Mouse (Mus musculus) common myeloid progenitor, adult 5-6 weeks (primary cell): ENCODE measurements around the gene Six6. TPM values are rescaled to one million over a fixed set of nuclear protein-coding genes. Genes with fewer than 3 reads are reported as not detected.
A peak's percentile ranks its signal among the peaks of the same experiment; 100 is the strongest.

Experiments
- ATAC-seq: replicated peaks from 2 replicates; pipeline ENCODE4 v1.8.0; 2016; ENCODE audit warnings: low read depth, mild to moderate bottlenecking, moderate TSS enrichment, inconsistent platforms; ENCODE audit not compliant: poor library complexity, severe bottlenecking
- total RNA-seq: library from RNA; stranded (forward); fragments of 200-1000, 187-1606 nt; gene quantifications from 2 replicates; pipeline ENCODE4 v1.2.3, GENCODE M21; 2017

Gene Six6
- total RNA-seq, 1 experiment from 2014 or later: not detected

GRCm38 (mm10) chr12:72953858-72954257, 14.2 kb downstream of the Six6 start:
- ATAC-seq: no peak

GRCm38 (mm10) chr12:72954906-72955305, 15.2 kb downstream of the Six6 start:
- ATAC-seq: no peak

GRCm38 (mm10) chr12:72957829-72958424, 18.2 kb downstream of the Six6 start:
- no peak for ATAC-seq

GRCm38 (mm10) chr12:72958446-72958845, 18.8 kb downstream of the Six6 start:
- ATAC-seq: no peak

GRCm38 (mm10) chr12:72962761-72963160, 23.1 kb downstream of the Six6 start:
- ATAC-seq: no peak

- ATAC-seq: no peak
These were observed 27.8 kb downstream of the Six6 start for GRCm38 (mm10) chr12:72967541-72967940.

GRCm38 (mm10) chr12:72970620-72971019, 30.9 kb downstream of the Six6 start:
- 0 out of 2 replicates have a peak, but pooled peaks have one; percentile 36 for ATAC-seq

GRCm38 (mm10) chr12:72973161-72973560, 33.5 kb downstream of the Six6 start:
- ATAC-seq: peak; percentile 75

GRCm38 (mm10) chr12:72976172-72976571, 36.5 kb downstream of the Six6 start:
- no peak for ATAC-seq

GRCm38 (mm10) chr12:72976718-72977117, 37.0 kb downstream of the Six6 start:
- peak; percentile 98 for ATAC-seq

GRCm38 (mm10) chr12:72977851-72978250, 38.2 kb downstream of the Six6 start:
- ATAC-seq: no peak

- 0 out of 2 replicates have a peak, but pooled peaks have one; percentile 15 for ATAC-seq
These were observed 39.5 kb downstream of the Six6 start for GRCm38 (mm10) chr12:72979236-72979635.

GRCm38 (mm10) chr12:72982616-72983015, 42.9 kb downstream of the Six6 start:
- no peak for ATAC-seq

GRCm38 (mm10) chr12:72983071-72983857, 43.6 kb downstream of the Six6 start:
- no peak for ATAC-seq

Other genes with a start within 250 kb of the Six6 start
- gene Ppm1a, start 182.4 kb upstream of the Six6 start, total RNA-seq: 99.2 and 105 TPM in 2 replicates
- 8.9 and 12.4 TPM in 2 replicates for gene 4930447C04Rik, start 882 bp downstream of the Six6 start, total RNA-seq
- gene Six1, start 114.0 kb downstream of the Six6 start, total RNA-seq: 0.27 TPM in 1 of 2 replicates, not detected in the other
- not detected in 2 replicates for gene Six4, start 173.6 kb downstream of the Six6 start, total RNA-seq
- gene Mnat1, start 183.8 kb downstream of the Six6 start, total RNA-seq: 42.2 and 45.8 TPM in 2 replicates